Mouse (Mus musculus) layer of hippocampus, adult 2 months (tissue): ENCODE data around the gene Zbtb40. TPM values are rescaled to one million over a fixed set of nuclear protein-coding genes. Genes with fewer than 3 reads are reported as not detected.

Experiments used
- DNase-seq, 2 experiments: peaks; one replicate each; pipeline ENCODE4 v3.0.0; 2022; ENCODE audit warnings: low spot score in 2 of 2
- H3K27ac ChIP-seq: fragments of 200-600 bp; 2 replicates; pipeline ENCODE4 v1.8.1; 2022
- H3K4me3 ChIP-seq: fragments of 200-600 bp; 2 replicates; pipeline ENCODE4 v1.8.1; 2022; ENCODE audit warnings: mild to moderate bottlenecking
- CTCF ChIP-seq: fragments of 200-600 bp; conservative IDR thresholded peaks from 2 replicates; pipeline ENCODE4 v1.8.1; 2022; ENCODE audit warnings: antibody characterized with exemption, mild to moderate bottlenecking, moderate library complexity
- total RNA-seq, 2 experiments: library from RNA; stranded (reverse); gene quantifications; 2 replicates each; pipeline ENCODE4 v1.2.3; 2021

The Zbtb40 gene
- total RNA-seq, 2 experiments from 2014 or later, result 11.3 to 12.9 TPM

GRCm38 (mm10) chr4:137047840-137048549 is 606 bp downstream of the Zbtb40 start:
- peak overlapping the region; percentile 74 for H3K4me3 ChIP-seq
- TF ChIP-seq CTCF, result no peak
- H3K27ac ChIP-seq, result peak overlapping the region; percentile 93
- no peak for DNase-seq

- Histone ChIP-seq H3K4me3 (no peak overlapping the region), H3K27ac (no peak overlapping the region)
- TF ChIP-seq CTCF, result no peak
- no peak for DNase-seq
Observed at GRCm38 (mm10) chr4:137046110-137046509, 2.5 kb downstream of the Zbtb40 start.

GRCm38 (mm10) chr4:137044516-137044915 is 4.1 kb downstream of the Zbtb40 start:
- TF ChIP-seq CTCF, result no peak
- Histone ChIP-seq H3K27ac (peak overlapping the region; percentile 82), H3K4me3 (peak overlapping the region; percentile 38; the same call in 1 of the 2 replicates)
- no peak for DNase-seq

- peak overlapping the region; percentile 82 for H3K27ac ChIP-seq
- peak overlapping the region; percentile 38 for H3K4me3 ChIP-seq
- DNase-seq, result peak in 1 of 2 experiments; percentile 40
- no peak for TF ChIP-seq CTCF
Observed at GRCm38 (mm10) chr4:137043799-137044198, 4.8 kb downstream of the Zbtb40 start.

GRCm38 (mm10) chr4:137042039-137042438 is 6.6 kb downstream of the Zbtb40 start:
- H3K27ac ChIP-seq, result no peak overlapping the region
- no peak for TF ChIP-seq CTCF
- no peak for DNase-seq
- no peak overlapping the region for H3K4me3 ChIP-seq

GRCm38 (mm10) chr4:137041161-137041621 is 7.4 kb downstream of the Zbtb40 start:
- DNase-seq, result no peak
- no peak for TF ChIP-seq CTCF
- no peak overlapping the region for H3K4me3 ChIP-seq
- H3K27ac ChIP-seq, result no peak overlapping the region

- no peak overlapping the region for H3K27ac ChIP-seq
- DNase-seq, result no peak
- TF ChIP-seq CTCF, result no peak
- no peak overlapping the region for H3K4me3 ChIP-seq
Observed at GRCm38 (mm10) chr4:137039441-137039840, 9.2 kb downstream of the Zbtb40 start.

- Histone ChIP-seq H3K27ac (no peak overlapping the region), H3K4me3 (no peak overlapping the region)
- no peak for TF ChIP-seq CTCF
- no peak for DNase-seq
Observed at GRCm38 (mm10) chr4:137038501-137038900, 10.1 kb downstream of the Zbtb40 start.

GRCm38 (mm10) chr4:137038096-137038495 is 10.5 kb downstream of the Zbtb40 start:
- no peak for TF ChIP-seq CTCF
- H3K27ac ChIP-seq, result no peak overlapping the region
- DNase-seq, result no peak
- no peak overlapping the region for H3K4me3 ChIP-seq

GRCm38 (mm10) chr4:137033115-137033887 is 15.3 kb downstream of the Zbtb40 start:
- TF ChIP-seq CTCF, result no peak
- H3K27ac ChIP-seq, result no peak overlapping the region
- DNase-seq, result no peak
- no peak overlapping the region for H3K4me3 ChIP-seq

GRCm38 (mm10) chr4:137032456-137032855 is 16.1 kb downstream of the Zbtb40 start:
- H3K4me3 ChIP-seq, result no peak overlapping the region
- DNase-seq, result no peak
- TF ChIP-seq CTCF, result no peak
- H3K27ac ChIP-seq, result no peak overlapping the region

- Histone ChIP-seq H3K27ac (no peak overlapping the region), H3K4me3 (no peak overlapping the region)
- DNase-seq, result no peak
- TF ChIP-seq CTCF, result no peak
Observed at GRCm38 (mm10) chr4:137031319-137031718, 17.3 kb downstream of the Zbtb40 start.

- H3K27ac ChIP-seq, result no peak overlapping the region
- TF ChIP-seq CTCF, result no peak
- no peak for DNase-seq
Observed at GRCm38 (mm10) chr4:137029348-137029747, 19.3 kb downstream of the Zbtb40 start.

GRCm38 (mm10) chr4:137027051-137027450 is 21.6 kb downstream of the Zbtb40 start:
- Histone ChIP-seq H3K4me3 (no peak overlapping the region), H3K27ac (no peak overlapping the region)
- DNase-seq, result no peak
- no peak for TF ChIP-seq CTCF

More at GRCm38 (mm10) chr4:137029348-137029747, 19.3 kb downstream of the Zbtb40 start:
- no peak overlapping the region for H3K4me3 ChIP-seq
